Mouse (Mus musculus) CH12.LX (cell line): ENCODE data around the gene Clpsl2. TPM values are rescaled to one million over a fixed set of nuclear protein-coding genes. Genes with fewer than 3 reads are reported as not detected.

Source experiments
- DNase-seq: peaks from one replicate; pipeline ENCODE4 v3.0.0-alpha.2; 2013; ENCODE audit errors: extremely low read depth
- H3K27ac ChIP-seq: 2 replicates; pipeline ENCODE4 v1.5.1; 2012; ENCODE audit warnings: low read depth, mild to moderate bottlenecking, control low read depth, moderate library complexity; ENCODE audit not compliant: insufficient read depth
- H3K27me3 ChIP-seq: replicated peaks from 2 replicates; pipeline ENCODE3; 2012; ENCODE audit warnings: inconsistent platforms
- H3K36me3 ChIP-seq, 2 experiments: replicated peaks in 1 of 2; 2 replicates each; pipeline versions ENCODE3 to v1.6.1; 2012; ENCODE audit warnings: inconsistent platforms in 1 of 2, low read length in 1 of 2, mild to moderate bottlenecking in 1 of 2, mixed read lengths in 1 of 2, moderate library complexity in 1 of 2; ENCODE audit not compliant: control insufficient read depth in 1 of 2, insufficient read depth in 1 of 2
- H3K4me1 ChIP-seq, 2 experiments: 2 replicates each; pipeline ENCODE4 v1.6.1; 2012; ENCODE audit warnings: inconsistent platforms in 1 of 2, moderate library complexity in 1 of 2; ENCODE audit not compliant: insufficient read depth in 2 of 2, control insufficient read depth in 1 of 2
- H3K4me2 ChIP-seq: 2 replicates; pipeline ENCODE4 v1.6.1; 2012; ENCODE audit warnings: low read depth, mild to moderate bottlenecking, control low read depth; ENCODE audit not compliant: poor library complexity, insufficient read depth, severe bottlenecking
- H3K4me3 ChIP-seq, 3 experiments: fragments of 150-350 bp in 1 of 3; sonication (generic) in 1 of 3; replicated peaks in 1 of 3; 2 replicates each; pipeline versions ENCODE3 to v1.5.1; 2011 to 2012; ENCODE audit warnings: low read depth in 2 of 3, low read length in 2 of 3, mild to moderate bottlenecking in 2 of 3, moderate library complexity in 2 of 3, control low read depth in 1 of 3, improper control_type of control experiment in 1 of 3, inconsistent platforms in 1 of 3, mixed read lengths in 1 of 3; ENCODE audit not compliant: poor library complexity in 1 of 3
- H3K79me2 ChIP-seq: replicated peaks from 2 replicates; pipeline ENCODE4 v1.6.1; 2012; ENCODE audit warnings: mild to moderate bottlenecking, moderate library complexity; ENCODE audit not compliant: control insufficient read depth, poor library complexity, insufficient read depth, severe bottlenecking; ENCODE audit errors: extremely low read depth
- H3K9ac ChIP-seq: 2 replicates; pipeline ENCODE4 v1.6.1; 2012; ENCODE audit warnings: low read depth, mild to moderate bottlenecking, control low read depth, moderate library complexity; ENCODE audit not compliant: insufficient read depth
- H3K9me3 ChIP-seq: replicated peaks from 2 replicates; pipeline ENCODE3; 2012; ENCODE audit warnings: low read length, inconsistent platforms, mixed read lengths
- CHD2 ChIP-seq: IDR thresholded peaks from 2 replicates; pipeline ENCODE4 v1.6.1; 2011; ENCODE audit warnings: low read length, improper control_type of control experiment
- CTCF ChIP-seq, 2 experiments: IDR thresholded peaks in 1 of 2; conservative IDR thresholded peaks in 1 of 2; 2 replicates each; pipeline ENCODE4 v1.5.1; 2011 to 2012; ENCODE audit warnings: low read depth in 2 of 2, low read length in 2 of 2, improper control_type of control experiment in 1 of 2, inconsistent platforms in 1 of 2, mild to moderate bottlenecking in 1 of 2, moderate library complexity in 1 of 2
- E2F4 ChIP-seq: IDR thresholded peaks from 2 replicates; pipeline ENCODE4 v1.6.1; 2011; ENCODE audit warnings: low read depth, low read length, improper control_type of control experiment; ENCODE audit not compliant: insufficient replicate concordance
- EP300 ChIP-seq: IDR thresholded peaks from 2 replicates; pipeline ENCODE4 v1.6.1; 2011; ENCODE audit warnings: low read length, improper control_type of control experiment
- HCFC1 ChIP-seq: IDR thresholded peaks from 2 replicates; pipeline ENCODE4 v1.6.1; 2012; ENCODE audit warnings: low read depth, mild to moderate bottlenecking, inconsistent platforms, low read length, improper control_type of control experiment
- IRF4 ChIP-seq: IDR thresholded peaks from 2 replicates; pipeline ENCODE4 v1.6.1; 2014; ENCODE audit warnings: low read depth, mild to moderate bottlenecking, inconsistent platforms, low read length, improper control_type of control experiment
- MAFK ChIP-seq: IDR thresholded peaks from 2 replicates; pipeline ENCODE4 v1.6.1; 2011; ENCODE audit warnings: low read length, improper control_type of control experiment; ENCODE audit not compliant: insufficient replicate concordance
- MAZ ChIP-seq: IDR thresholded peaks from 2 replicates; pipeline ENCODE4 v1.6.1; 2012; ENCODE audit warnings: low read depth, mild to moderate bottlenecking, inconsistent platforms, low read length, improper control_type of control experiment, moderate library complexity
- MXI1 ChIP-seq: IDR thresholded peaks from 2 replicates; pipeline ENCODE4 v1.6.1; 2011; ENCODE audit warnings: mild to moderate bottlenecking, low read depth, low read length, improper control_type of control experiment
- MYC ChIP-seq: IDR thresholded peaks from 2 replicates; pipeline ENCODE4 v1.6.1; 2011; ENCODE audit warnings: low read depth, mild to moderate bottlenecking, improper control_type of control experiment, low read length
- NELFE ChIP-seq: IDR thresholded peaks from 2 replicates; pipeline ENCODE4 v1.6.1; 2011; ENCODE audit warnings: low read depth, low read length, improper control_type of control experiment
- PAX5 ChIP-seq: IDR thresholded peaks from 2 replicates; pipeline ENCODE4 v1.6.1; 2012; ENCODE audit warnings: low read length, inconsistent platforms, mixed read lengths
- RAD21 ChIP-seq: IDR thresholded peaks from 2 replicates; pipeline ENCODE4 v1.6.1; 2011; ENCODE audit warnings: low read depth, mild to moderate bottlenecking, low read length, improper control_type of control experiment, moderate library complexity
- SIN3A ChIP-seq: IDR thresholded peaks from 2 replicates; pipeline ENCODE4 v1.6.1; 2012; ENCODE audit warnings: low read length, improper control_type of control experiment, inconsistent platforms
- SMC3 ChIP-seq: IDR thresholded peaks from 2 replicates; pipeline ENCODE4 v1.6.1; 2011; ENCODE audit warnings: low read depth, low read length, improper control_type of control experiment
- TBP ChIP-seq: conservative IDR thresholded peaks from 2 replicates; pipeline ENCODE4 v1.6.1; 2011; ENCODE audit warnings: low read depth, low read length, improper control_type of control experiment
- TCF12 ChIP-seq: IDR thresholded peaks from 2 replicates; pipeline ENCODE4 v1.6.1; 2014; ENCODE audit warnings: low read depth, mild to moderate bottlenecking, inconsistent platforms, low read length, improper control_type of control experiment
- USF1 ChIP-seq: IDR thresholded peaks from 2 replicates; pipeline ENCODE4 v1.6.1; 2014; ENCODE audit warnings: low read depth, mild to moderate bottlenecking, inconsistent platforms, low read length, improper control_type of control experiment
- USF2 ChIP-seq: conservative IDR thresholded peaks from 2 replicates; pipeline ENCODE4 v1.6.1; 2011; ENCODE audit warnings: low read depth, low read length, improper control_type of control experiment
- ZC3H11A ChIP-seq: IDR thresholded peaks from 2 replicates; pipeline ENCODE4 v1.6.1; 2012; ENCODE audit warnings: low read depth, mild to moderate bottlenecking, inconsistent platforms, low read length, improper control_type of control experiment
- ZMIZ1 ChIP-seq: IDR thresholded peaks from 2 replicates; pipeline ENCODE4 v1.6.1; 2012; ENCODE audit warnings: low read depth, mild to moderate bottlenecking, inconsistent platforms, low read length, improper control_type of control experiment
- ZNF384 ChIP-seq: IDR thresholded peaks from 2 replicates; pipeline ENCODE4 v1.6.1; 2012; ENCODE audit warnings: low read depth, low read length, improper control_type of control experiment, inconsistent platforms
- dilution Hi-C: fragments of 300-500 bp; cut with MboI; formaldehyde crosslinking; loops from 2 replicates; pipeline ENCODE4 v1.14.3; 2020; ENCODE audit warnings: low sequenced_read_pairs; ENCODE audit not compliant: extremely low pct_unique_long_range_greater_than_20kb, extremely low pct_ligation_motif_present
- in situ Hi-C: fragments of 300-500 bp; cut with MboI; formaldehyde crosslinking; loops from 3 replicates; pipeline ENCODE4 v1.14.3; 2019; ENCODE audit warnings: low sequenced_read_pairs, low pct_ligation_motif_present, low pct_unique_long_range_greater_than_20kb, mixed read lengths
- polyA plus RNA-seq: library from polyadenylated mRNA; unstranded; fragments of >175 nt; gene quantifications from 2 replicates; pipeline ENCODE4 v1.2.1, GENCODE M21; 2012; ENCODE audit warnings: low read depth; ENCODE audit not compliant: insufficient read length
- total RNA-seq, 2 experiments: library from RNA; depleted of rRNA; stranded (reverse); fragments of 300-350 nt in 1 of 2; fragments of >200 nt in 1 of 2; gene quantifications; 2 replicates each; pipeline ENCODE4 v1.2.3; 2012 to 2014

The Clpsl2 gene
- total and polyA plus RNA-seq, 3 experiments, result not detected

DNA sequence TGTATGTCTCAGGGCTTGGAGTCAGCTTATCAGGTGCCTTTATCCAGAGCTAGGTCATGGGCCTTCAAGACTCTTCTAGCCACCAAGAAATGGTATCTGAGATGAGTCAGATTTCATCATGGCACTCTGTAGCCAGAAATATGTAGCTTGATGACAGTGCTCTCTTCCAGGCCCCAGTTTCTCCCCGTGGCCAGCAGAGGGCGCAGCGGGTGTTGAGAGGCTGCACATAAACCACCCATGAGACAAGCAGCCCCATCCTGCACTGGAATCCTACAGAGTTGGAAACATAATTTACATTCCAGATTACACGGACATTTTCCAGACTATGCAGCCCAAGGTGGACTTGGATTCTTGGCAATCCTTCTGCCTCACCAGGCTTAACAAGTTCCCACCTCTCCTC, 43.8 kb downstream of the Clpsl2 start:
- in situ Hi-C loops (no loop called here), dilution Hi-C loops (no loop called here)
- Histone ChIP-seq H3K4me1 (no peaks in the 10 kb centered on the region; a peak in 1 of 4 replicates), H3K79me2 (no peaks in the 10 kb centered on the region), H3K9me3 (no peaks in the 10 kb centered on the region), H3K27me3 (no peaks in the 10 kb centered on the region), H3K9ac (no peak overlapping the region), H3K36me3 (peaks cover 76 to 93% of the 10 kb centered on the region in 2 experiments), H3K27ac (no peak overlapping the region)
- peak; percentile 74 for DNase-seq
- 0 out of 2 replicates have a peak, but pooled peaks have one; percentile 24 for TF ChIP-seq NELFE
- no peak for TF ChIP-seq EP300
- TF ChIP-seq MXI1, result no peak
- peak; percentile 38 for TF ChIP-seq RAD21
- no peak for TF ChIP-seq MYC
- TF ChIP-seq ZC3H11A, result no peak
- TF ChIP-seq CTCF (conservative IDR thresholded peaks at IDR 0.05 in 1 of 2, IDR thresholded peaks at IDR 0.05 in 1 of 2; ENCODE audit: low read depth in 2 of 2, low read length in 2 of 2), result peak; percentile 80 to 87
- TF ChIP-seq SMC3, result peak; percentile 76
- no peak for TF ChIP-seq MAFK
- TF ChIP-seq TBP, result no peak
- TF ChIP-seq MAZ, result 0 out of 2 replicates have a peak, but pooled peaks have one; percentile 32
- no peak for TF ChIP-seq IRF4
- TF ChIP-seq PAX5, result no peak
- TF ChIP-seq, all 38 proteins: peak for 5
- no peak overlapping the region for H3K4me2 ChIP-seq
- no peak overlapping the region for H3K4me3 ChIP-seq

DNA sequence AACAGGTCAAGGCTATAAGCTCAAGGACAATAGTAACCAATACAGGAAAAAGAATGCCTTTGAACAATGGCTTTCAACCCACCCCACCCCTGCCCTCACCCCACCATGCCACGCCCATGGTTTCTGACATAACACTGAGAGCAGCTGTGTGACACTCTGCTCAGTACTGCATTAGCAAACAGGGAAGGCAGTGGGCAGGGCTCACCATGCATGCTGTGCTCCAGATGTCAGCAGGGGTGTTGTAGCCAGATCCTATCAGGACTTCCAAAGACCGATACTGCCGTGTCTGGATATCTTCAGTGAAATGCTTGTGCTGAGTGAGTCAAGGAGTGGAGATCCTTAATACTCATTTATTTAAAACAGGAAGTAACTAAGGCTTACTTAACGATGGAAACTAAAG, 44.8 kb downstream of the Clpsl2 start:
- H3K4me1 ChIP-seq, result no peaks in the 10 kb centered on the region; a peak in 1 of 4 replicates
- peaks cover 73 to 90% of the 10 kb centered on the region in 2 experiments for H3K36me3 ChIP-seq
- no peak overlapping the region for H3K4me3 ChIP-seq
- H3K4me2 ChIP-seq, result no peak overlapping the region
- dilution Hi-C loops (no loop called here), in situ Hi-C loops (no loop called here)
- H3K79me2 ChIP-seq, result 0 out of 2 replicates have a peak, but pooled peaks cover 1% of the 10 kb centered on the region
- no peak overlapping the region for H3K9ac ChIP-seq
- no peaks in the 10 kb centered on the region for H3K9me3 ChIP-seq
- no peak overlapping the region for H3K27ac ChIP-seq
- H3K27me3 ChIP-seq, result no peaks in the 10 kb centered on the region
- DNase-seq, result no peak
- TF ChIP-seq CHD2 (no peak), TCF12 (no peak), MAFK (no peak), USF1 (no peak), ZNF384 (no peak), SIN3A (no peak), MXI1 (no peak), ZMIZ1 (no peak), SMC3 (no peak), HCFC1 (no peak), E2F4 (no peak), USF2 (no peak), ZC3H11A (no peak)
